Mouse (Mus musculus) macrophage (primary cell): ENCODE results near the gene Samd4. TPM values are rescaled to one million over a fixed set of nuclear protein-coding genes. Genes with fewer than 3 reads are reported as not detected.

Experiments used
- H3K27ac ChIP-seq: fragments of 350-480 bp; formaldehyde crosslinking; 2 replicates; pipeline ENCODE4 v1.9.0; 2021
- H3K36me3 ChIP-seq: fragments of 350-480 bp; formaldehyde crosslinking; 2 replicates; pipeline ENCODE4 v1.9.0; 2021; ENCODE audit errors: inconsistent target
- H3K4me3 ChIP-seq: fragments of 350-480 bp; formaldehyde crosslinking; 2 replicates; pipeline ENCODE4 v1.9.0; 2021; ENCODE audit errors: inconsistent target
- H3K79me2 ChIP-seq: fragments of 350-480 bp; formaldehyde crosslinking; 2 replicates; pipeline ENCODE4 v1.9.0; 2021; ENCODE audit errors: inconsistent target
- WGBS: methylation state at CpG from one replicate; pipeline ENCODE4 v1.1.7; 2026; ENCODE audit warnings: inconsistent platforms; ENCODE audit not compliant: missing documents; 5-methylcytosine and 5-hydroxymethylcytosine counted together
- polyA plus RNA-seq: library from polyadenylated mRNA; stranded (reverse); fragments of 250-400 nt; gene quantifications from 3 replicates; pipeline ENCODE4 v1.2.4, GENCODE M21; 2018; ENCODE audit warnings: inconsistent platforms

Gene Samd4
- polyA plus RNA-seq, 1 experiment from 2014 or later, result 13.6 TPM

GRCm38 (mm10) chr14:46955574-46956043 lies 73.0 kb downstream of the Samd4 start:
- Histone ChIP-seq H3K4me3 (no peak overlapping the region), H3K27ac (no peak overlapping the region), H3K36me3 (no peaks in the 10 kb centered on the region), H3K79me2 (no peaks in the 10 kb centered on the region)
- WGBS, result 86% methylated on average over 9 of the region's 9 CpGs

- Histone ChIP-seq H3K79me2 (no peaks in the 10 kb centered on the region), H3K27ac (no peak overlapping the region), H3K4me3 (no peak overlapping the region), H3K36me3 (no peaks in the 10 kb centered on the region)
- WGBS, result 94% methylated on average over 7 of the region's 7 CpGs
These were observed 73.5 kb downstream of the Samd4 start for GRCm38 (mm10) chr14:46956121-46956520.

- Histone ChIP-seq H3K4me3 (no peak overlapping the region), H3K27ac (no peak overlapping the region), H3K36me3 (no peaks in the 10 kb centered on the region), H3K79me2 (no peaks in the 10 kb centered on the region)
- WGBS, result 92% methylated on average over 7 of the region's 7 CpGs
These were observed 76.6 kb downstream of the Samd4 start for GRCm38 (mm10) chr14:46959166-46959721.

GRCm38 (mm10) chr14:46959831-46960230 lies 77.2 kb downstream of the Samd4 start:
- Histone ChIP-seq H3K79me2 (no peaks in the 10 kb centered on the region), H3K4me3 (no peak overlapping the region), H3K36me3 (no peaks in the 10 kb centered on the region), H3K27ac (no peak overlapping the region)
- WGBS, result 93% methylated on average over 2 of the region's 2 CpGs

GRCm38 (mm10) chr14:46962832-46963231 lies 80.2 kb downstream of the Samd4 start:
- 73% methylated on average over 5 of the region's 5 CpGs for WGBS
- H3K4me3 ChIP-seq, result no peak overlapping the region
- H3K27ac ChIP-seq, result no peak overlapping the region
- H3K36me3 ChIP-seq, result no peaks in the 10 kb centered on the region
- no peaks in the 10 kb centered on the region for H3K79me2 ChIP-seq

- Histone ChIP-seq H3K79me2 (no peaks in the 10 kb centered on the region), H3K4me3 (no peak overlapping the region), H3K36me3 (no peaks in the 10 kb centered on the region), H3K27ac (no peak overlapping the region)
- WGBS, result no CpG with 5 or more reads among the region's 2 CpGs
These were observed 81.6 kb downstream of the Samd4 start for GRCm38 (mm10) chr14:46964074-46964872.

GRCm38 (mm10) chr14:46966206-46966605 lies 83.6 kb downstream of the Samd4 start:
- Histone ChIP-seq H3K4me3 (no peak overlapping the region), H3K79me2 (no peaks in the 10 kb centered on the region), H3K36me3 (no peaks in the 10 kb centered on the region), H3K27ac (no peak overlapping the region)
- WGBS, result 72% methylated on average over 10 of the region's 10 CpGs

- no peak overlapping the region for H3K27ac ChIP-seq
- no peak overlapping the region for H3K4me3 ChIP-seq
- 18% methylated on average over 7 of the region's 11 CpGs for WGBS
- no peaks in the 10 kb centered on the region for H3K79me2 ChIP-seq
- no peaks in the 10 kb centered on the region for H3K36me3 ChIP-seq
These were observed 85.4 kb downstream of the Samd4 start for GRCm38 (mm10) chr14:46968046-46968445.

GRCm38 (mm10) chr14:46970673-46971072 lies 88.0 kb downstream of the Samd4 start:
- no peak overlapping the region for H3K4me3 ChIP-seq
- no peaks in the 10 kb centered on the region for H3K36me3 ChIP-seq
- 45% methylated on average over 3 of the region's 3 CpGs for WGBS
- H3K79me2 ChIP-seq, result no peaks in the 10 kb centered on the region
- H3K27ac ChIP-seq, result no peak overlapping the region

GRCm38 (mm10) chr14:46971802-46972201 lies 89.1 kb downstream of the Samd4 start:
- no peaks in the 10 kb centered on the region for H3K36me3 ChIP-seq
- WGBS, result 84% methylated on average over 2 of the region's 2 CpGs
- H3K4me3 ChIP-seq, result no peak overlapping the region
- H3K79me2 ChIP-seq, result no peaks in the 10 kb centered on the region
- no peak overlapping the region for H3K27ac ChIP-seq

GRCm38 (mm10) chr14:46974874-46975273 lies 92.2 kb downstream of the Samd4 start:
- Histone ChIP-seq H3K27ac (no peak overlapping the region), H3K79me2 (no peaks in the 10 kb centered on the region), H3K36me3 (no peaks in the 10 kb centered on the region), H3K4me3 (no peak overlapping the region)
- WGBS, result 93% methylated on average over 9 of the region's 9 CpGs

- whole genome bisulfite sequencing, result 53% methylated on average over 4 of the region's 4 CpGs
- no peak overlapping the region for H3K4me3 ChIP-seq
- no peaks in the 10 kb centered on the region for H3K36me3 ChIP-seq
- no peak overlapping the region for H3K27ac ChIP-seq
- H3K79me2 ChIP-seq, result no peaks in the 10 kb centered on the region
These were observed 93.3 kb downstream of the Samd4 start for GRCm38 (mm10) chr14:46975969-46976368.

GRCm38 (mm10) chr14:46976712-46977111 lies 94.1 kb downstream of the Samd4 start:
- Histone ChIP-seq H3K4me3 (no peak overlapping the region), H3K79me2 (no peaks in the 10 kb centered on the region), H3K36me3 (no peaks in the 10 kb centered on the region), H3K27ac (no peak overlapping the region)
- WGBS, result 61% methylated on average over 11 of the region's 11 CpGs

- Histone ChIP-seq H3K27ac (no peak overlapping the region), H3K4me3 (no peak overlapping the region), H3K79me2 (no peaks in the 10 kb centered on the region), H3K36me3 (no peaks in the 10 kb centered on the region)
- 61% methylated on average over 10 of the region's 10 CpGs for WGBS
These were observed 95.0 kb downstream of the Samd4 start for GRCm38 (mm10) chr14:46977660-46978059.

- Histone ChIP-seq H3K4me3 (no peak overlapping the region), H3K36me3 (no peaks in the 10 kb centered on the region), H3K27ac (no peak overlapping the region), H3K79me2 (no peaks in the 10 kb centered on the region)
- WGBS, result 98% methylated on average over 5 of the region's 5 CpGs
These were observed 96.5 kb downstream of the Samd4 start for GRCm38 (mm10) chr14:46979172-46979571.
